Mouse (Mus musculus) small intestine, adult 2 months (tissue): ENCODE data around the gene Abcf2. TPM values are rescaled to one million over a fixed set of nuclear protein-coding genes. Genes with fewer than 3 reads are reported as not detected.

Experiments used
- H3K27ac ChIP-seq: fragments of 200-500 bp; 2 replicates; pipeline ENCODE4 v1.5.1; 2012; ENCODE audit warnings: low read depth, low read length, control low read depth, inconsistent platforms; ENCODE audit not compliant: insufficient read depth
- H3K27me3 ChIP-seq: fragments of 200-500 bp; 2 replicates; pipeline ENCODE4 v1.6.1; 2012; ENCODE audit warnings: mild to moderate bottlenecking, moderate library complexity, low read length, inconsistent platforms; ENCODE audit not compliant: control insufficient read depth, insufficient read depth
- H3K36me3 ChIP-seq: fragments of 200-500 bp; 2 replicates; pipeline ENCODE4 v1.6.1; 2012; ENCODE audit warnings: mild to moderate bottlenecking, low read length, control low read depth, inconsistent platforms; ENCODE audit not compliant: control insufficient read depth, insufficient read depth
- H3K4me1 ChIP-seq: fragments of 200-500 bp; 2 replicates; pipeline ENCODE4 v1.6.1; 2012; ENCODE audit warnings: low read length, inconsistent platforms, mixed read lengths; ENCODE audit not compliant: control insufficient read depth, insufficient read depth, insufficient read length
- H3K4me3 ChIP-seq: fragments of 200-500 bp; 2 replicates; pipeline ENCODE4 v1.5.1; 2012; ENCODE audit warnings: low read depth, mild to moderate bottlenecking, control low read depth, inconsistent platforms, low read length, moderate library complexity
- CTCF ChIP-seq: fragments of 200-500 bp; IDR thresholded peaks from 2 replicates; pipeline ENCODE4 v1.5.1; 2012; ENCODE audit warnings: low read depth, mild to moderate bottlenecking, control low read depth, inconsistent platforms, low read length, moderate library complexity, mixed read lengths; ENCODE audit not compliant: insufficient replicate concordance, insufficient read length; ENCODE audit errors: extremely low read depth
- POLR2A ChIP-seq: fragments of 200-500 bp; IDR thresholded peaks from 2 replicates; pipeline ENCODE4 v1.6.1; 2012; ENCODE audit warnings: low read depth, mild to moderate bottlenecking, control low read depth, inconsistent platforms, low read length, moderate library complexity
- WGBS: fragments of 180-500 bp; shearing (Covaris S2); methylation state at CpG from one replicate; pipeline ENCODE4 v1.1.7; 2018; 5-methylcytosine and 5-hydroxymethylcytosine counted together
- polyA plus RNA-seq: library from polyadenylated mRNA; depleted of rRNA; stranded (reverse); fragments of >200 nt; gene quantifications from 2 replicates; pipeline ENCODE4 v1.2.3, GENCODE M21; 2012

Gene Abcf2
- polyA plus RNA-seq, 1 experiment: 32.3 TPM

GRCm38 (mm10) chr5:24536511-24536910 lies 40.8 kb downstream of the Abcf2 start:
- TF ChIP-seq POLR2A: no peak
- Histone ChIP-seq H3K4me1 (peaks cover 5% of the 10 kb centered on the region; the same call in 1 of the 2 replicates), H3K27me3 (no peaks in the 10 kb centered on the region; the same call in 1 of the 2 replicates), H3K4me3 (no peak overlapping the region), H3K36me3 (no peaks in the 10 kb centered on the region), H3K27ac (no peak overlapping the region)
- WGBS: 80% methylated on average over 5 of the region's 5 CpGs

GRCm38 (mm10) chr5:24535731-24536130 lies 41.5 kb downstream of the Abcf2 start:
- no peaks in the 10 kb centered on the region; the same call in 1 of the 2 replicates for H3K27me3 ChIP-seq
- no peak overlapping the region for H3K4me3 ChIP-seq
- TF ChIP-seq POLR2A (no peak), CTCF (no peak)
- WGBS: 53% methylated on average over 3 of the region's 3 CpGs
- no peaks in the 10 kb centered on the region for H3K36me3 ChIP-seq
- peaks cover 4% of the 10 kb centered on the region; the same call in 1 of the 2 replicates for H3K4me1 ChIP-seq
- no peak overlapping the region for H3K27ac ChIP-seq

GRCm38 (mm10) chr5:24534292-24534691 lies 43.0 kb downstream of the Abcf2 start:
- Histone ChIP-seq H3K27ac (no peak overlapping the region), H3K4me3 (no peak overlapping the region), H3K27me3 (no peaks in the 10 kb centered on the region; the same call in 1 of the 2 replicates), H3K4me1 (no peaks in the 10 kb centered on the region), H3K36me3 (no peaks in the 10 kb centered on the region)
- TF ChIP-seq CTCF: no peak
- no peak for TF ChIP-seq POLR2A
- 43% methylated on average over 5 of the region's 5 CpGs for WGBS

GRCm38 (mm10) chr5:24533391-24533790 lies 43.9 kb downstream of the Abcf2 start:
- H3K27me3 ChIP-seq: peaks cover 1% of the 10 kb centered on the region; the same call in 1 of the 2 replicates
- WGBS: 61% methylated on average over 11 of the region's 11 CpGs
- no peak overlapping the region for H3K4me3 ChIP-seq
- H3K36me3 ChIP-seq: no peaks in the 10 kb centered on the region
- no peak for TF ChIP-seq CTCF
- TF ChIP-seq POLR2A: no peak
- no peaks in the 10 kb centered on the region for H3K4me1 ChIP-seq
- no peak overlapping the region for H3K27ac ChIP-seq

GRCm38 (mm10) chr5:24530042-24530689 lies 47.1 kb downstream of the Abcf2 start:
- H3K27ac ChIP-seq: no peak overlapping the region
- H3K4me3 ChIP-seq: no peak overlapping the region
- H3K36me3 ChIP-seq: no peaks in the 10 kb centered on the region
- peaks cover 4% of the 10 kb centered on the region; the same call in 1 of the 2 replicates for H3K4me1 ChIP-seq
- peaks cover 30% of the 10 kb centered on the region for H3K27me3 ChIP-seq
- 16% methylated on average over 24 of the region's 24 CpGs for WGBS
- TF ChIP-seq POLR2A (no peak), CTCF (peak; percentile 100)

- no peak overlapping the region for H3K4me3 ChIP-seq
- H3K27me3 ChIP-seq: peaks cover 49% of the 10 kb centered on the region
- TF ChIP-seq POLR2A (no peak), CTCF (no peak)
- H3K36me3 ChIP-seq: no peaks in the 10 kb centered on the region
- 23% methylated on average over 6 of the region's 6 CpGs for WGBS
- H3K4me1 ChIP-seq: peaks cover 4% of the 10 kb centered on the region; the same call in 1 of the 2 replicates
- H3K27ac ChIP-seq: no peak overlapping the region
These were observed 49.5 kb downstream of the Abcf2 start for GRCm38 (mm10) chr5:24527780-24528179.

- Histone ChIP-seq H3K4me3 (peak within 1 kb of the TSS; percentile 34), H3K36me3 (no peaks in the 10 kb centered on the region), H3K4me1 (peaks cover 4% of the 10 kb centered on the region; the same call in 1 of the 2 replicates), H3K27me3 (peaks cover 52% of the 10 kb centered on the region), H3K27ac (no peak within 1 kb of the TSS)
- 1% methylated on average over 44 of the region's 49 CpGs for WGBS
- TF ChIP-seq CTCF: no peak
These were observed 50.4 kb downstream of the Abcf2 start, which contains the start of gene Gbx1 for GRCm38 (mm10) chr5:24526889-24527230. Gene Gbx1, minus strand, starts transcription at chr5:24527202.
